In genomic region chr6:108413006-108413405, GRCm38 (mm10) we compare ENCODE assay signal across 24 mouse cellular contexts.
DNase-seq lines count a peak whose midpoint lies in the region; ATAC-seq and TF ChIP-seq lines count a peak whose summit lies in the region.
"Had no signal": no experiment of that assay in that cellular context is flagged by ENCODE, and none has a peak within 500 bp of the region (broad histone marks: within the 10 kb centered on the region; RNA-seq: fewer than 3 reads in every experiment).

No protein-coding gene starts in this region.

- 88% methylated on average over 8 of the region's 8 CpGs for WGBS in kidney, embryonic 15.5 days
- 95% methylated on average over 8 of the region's 8 CpGs for WGBS in thymus, adult 2 months

- no peak for TF ChIP-seq POLR2A in thymus, adult 2 months (IDR thresholded peaks at IDR 0.05; ENCODE audit: control insufficient read depth, extremely low read depth, insufficient read depth, low read length, poor library complexity)

- no peak for ATAC-seq in kidney, embryonic 15.5 days (replicated peaks; ENCODE audit: low FRiP score)
- ATAC-seq: inflammation-experienced regulatory T-cells, adult 6 months had no signal

- H3K9me3 ChIP-seq in kidney, embryonic 15.5 days (replicated peaks): no peaks in the 10 kb centered on the region
- H3K9me3 ChIP-seq: embryonic facial prominence, embryonic 13.5 days; forebrain, embryonic 12.5 days; hindbrain, embryonic 13.5 days; limb, embryonic 12.5 days; liver, embryonic 13.5 days; lung, embryonic 15.5 days; megakaryocyte, embryonic 14.5 days; neural tube, embryonic 12.5 days had no signal

- H3K9ac ChIP-seq in kidney, embryonic 15.5 days: no peak overlapping the region
- H3K9ac ChIP-seq: embryonic facial prominence, embryonic 13.5 days; forebrain, embryonic 12.5 days; hindbrain, embryonic 13.5 days; limb, embryonic 12.5 days; liver, embryonic 13.5 days; lung, embryonic 15.5 days; neural tube, embryonic 12.5 days had no signal

- DNase-seq in adrenal gland, adult 2 months: peak; percentile 73
- no peak for DNase-seq in adrenal gland, postnatal 25 days
- peak; percentile 18 to 62 for DNase-seq in kidney, postnatal 25 days
- DNase-seq in lung, postnatal 10 days: peak; percentile 38
- no peak for DNase-seq in embryo, embryonic 11 days
- DNase-seq in thymus, adult 2 months: no peak
- DNase-seq: cerebellum, adult 2 months; cerebellum, postnatal 25 days; gastrocnemius, postnatal 36 days; heart, postnatal 36 days; liver, embryonic 13.5 days; midbrain, embryonic 14.5 days; right cerebral cortex, postnatal 14 days; thymus, postnatal 36 days had no signal

- no peak for TF ChIP-seq CTCF in thymus, adult 2 months (IDR thresholded peaks at IDR 0.05; ENCODE audit: borderline replicate concordance, control insufficient read depth, extremely low read depth, insufficient read depth, low read length, poor library complexity)

- peaks cover 55% of the 10 kb centered on the region for H3K36me3 ChIP-seq in kidney, embryonic 15.5 days
- H3K36me3 ChIP-seq in thymus, adult 2 months (ENCODE audit: control insufficient read depth, insufficient read depth, low read length): peaks cover 33% of the 10 kb centered on the region
- H3K36me3 ChIP-seq: hindbrain, embryonic 13.5 days had no signal

- no peak overlapping the region for H3K4me3 ChIP-seq in kidney, embryonic 15.5 days (replicated peaks)
- no peak overlapping the region for H3K4me3 ChIP-seq in thymus, adult 2 months (ENCODE audit: control insufficient read depth, insufficient read depth, low read length)
- H3K4me3 ChIP-seq: embryonic facial prominence, embryonic 13.5 days; erythroblast, embryonic 14.5 days; forebrain, embryonic 12.5 days; hindbrain, embryonic 13.5 days; limb, embryonic 12.5 days; liver, embryonic 13.5 days; lung, embryonic 15.5 days; megakaryocyte, embryonic 14.5 days; neural tube, embryonic 12.5 days had no signal

- no peaks in the 10 kb centered on the region for H3K27me3 ChIP-seq in kidney, embryonic 15.5 days
- no peaks in the 10 kb centered on the region for H3K27me3 ChIP-seq in thymus, adult 2 months (ENCODE audit: control insufficient read depth, insufficient read depth, low read length)
- H3K27me3 ChIP-seq: embryonic facial prominence, embryonic 13.5 days; forebrain, embryonic 12.5 days; hindbrain, embryonic 13.5 days; limb, embryonic 12.5 days; liver, embryonic 13.5 days; lung, embryonic 15.5 days; megakaryocyte, embryonic 14.5 days; neural tube, embryonic 12.5 days had no signal

- no peaks in the 10 kb centered on the region for H3K4me1 ChIP-seq in kidney, embryonic 15.5 days
- no peaks in the 10 kb centered on the region for H3K4me1 ChIP-seq in thymus, adult 2 months (replicated peaks; ENCODE audit: control insufficient read depth, insufficient read depth, low read length)
- H3K4me1 ChIP-seq: embryonic facial prominence, embryonic 13.5 days; forebrain, embryonic 12.5 days; hindbrain, embryonic 13.5 days; limb, embryonic 12.5 days; liver, embryonic 13.5 days; megakaryocyte, embryonic 14.5 days; neural tube, embryonic 12.5 days had no signal

- no peak overlapping the region for H3K4me2 ChIP-seq in kidney, embryonic 15.5 days
- H3K4me2 ChIP-seq: embryonic facial prominence, embryonic 13.5 days; forebrain, embryonic 12.5 days; hindbrain, embryonic 13.5 days; limb, embryonic 12.5 days; liver, embryonic 13.5 days; lung, embryonic 15.5 days; neural tube, embryonic 12.5 days had no signal

- H3K27ac ChIP-seq in kidney, embryonic 15.5 days: no peak overlapping the region
- H3K27ac ChIP-seq in thymus, adult 2 months (ENCODE audit: control insufficient read depth, insufficient read depth, low read length): no peak overlapping the region
- H3K27ac ChIP-seq: embryonic facial prominence, embryonic 13.5 days; forebrain, embryonic 12.5 days; hindbrain, embryonic 13.5 days; limb, embryonic 12.5 days; liver, embryonic 13.5 days; lung, embryonic 15.5 days; neural tube, embryonic 12.5 days had no signal

Comparison
In these comparisons a context has a peak if more than half of its experiments do, and no peak if none do; other contexts are left out.
1. DNase-seq: peak in adrenal gland, adult 2 months (single experiment), kidney, postnatal 25 days (2 of 2) and lung, postnatal 10 days (single experiment); none in adrenal gland, postnatal 25 days (single experiment), embryo, embryonic 11 days (single experiment) and thymus, adult 2 months (single experiment).